Mouse (Mus musculus) liver, embryonic 12.5 days (tissue): Measurements from ENCODE around the gene H2al1g. TPM values are rescaled to one million over a fixed set of nuclear protein-coding genes. Genes with fewer than 3 reads are reported as not detected.
"Not testable (repeated sequence)": the region's sequence is repeated elsewhere in the genome, so short reads cannot be mapped to it uniquely, and the experiment has no call there.

ENCODE experiments used
- ATAC-seq: fragments of 200-750 bp; cut with Nextera tagmentation; 2 replicates; pipeline ENCODE4 v1.8.0; 2017; ENCODE audit warnings: moderate number of reproducible peaks, mild to moderate bottlenecking, moderate library complexity
- H3K27ac ChIP-seq: fragments of 300-500 bp; sonication (generic); 2 replicates; pipeline ENCODE4 v1.5.1; 2016; ENCODE audit warnings: mild to moderate bottlenecking
- H3K27me3 ChIP-seq: fragments of 300-500 bp; sonication (generic); replicated peaks from 2 replicates; pipeline ENCODE4 v1.6.1; 2016; ENCODE audit warnings: mild to moderate bottlenecking, moderate library complexity
- H3K36me3 ChIP-seq: fragments of 300-500 bp; sonication (generic); 2 replicates; pipeline ENCODE4 v1.6.1; 2016; ENCODE audit warnings: mild to moderate bottlenecking, moderate library complexity
- H3K4me1 ChIP-seq: fragments of 300-500 bp; sonication (generic); 2 replicates; pipeline ENCODE4 v1.6.1; 2016
- H3K4me2 ChIP-seq: fragments of 300-500 bp; sonication (generic); 2 replicates; pipeline ENCODE4 v1.6.1; 2016; ENCODE audit warnings: mild to moderate bottlenecking, moderate library complexity
- H3K4me3 ChIP-seq: fragments of 300-500 bp; sonication (generic); 2 replicates; pipeline ENCODE4 v1.5.1; 2016; ENCODE audit warnings: mild to moderate bottlenecking, moderate library complexity
- H3K9ac ChIP-seq: fragments of 300-500 bp; sonication (generic); 2 replicates; pipeline ENCODE4 v1.6.1; 2016; ENCODE audit warnings: mild to moderate bottlenecking, moderate library complexity
- H3K9me3 ChIP-seq: fragments of 300-500 bp; sonication (generic); replicated peaks from 2 replicates; pipeline ENCODE4 v1.6.1; 2016; ENCODE audit warnings: mild to moderate bottlenecking, moderate library complexity
- WGBS: fragments of 180-500 bp; shearing (Covaris S2); methylation state at CpG from one replicate; pipeline ENCODE4 v1.1.7; 2016; ENCODE audit not compliant: insufficient replicate concordance; 5-methylcytosine and 5-hydroxymethylcytosine counted together
- polyA plus RNA-seq: library from polyadenylated mRNA; unstranded; fragments of >200 nt; fragmentation: Nextera tagmentation; extraction: Ambion mirVana; gene quantifications from 2 replicates; pipeline ENCODE4 v1.2.1, GENCODE M21; 2016

H2al1g gene
- not detected in 2 replicates for polyA plus RNA-seq

- not testable (repeated sequence) for H3K9ac ChIP-seq, H3K4me1 ChIP-seq, H3K4me3 ChIP-seq, H3K36me3 ChIP-seq, ATAC-seq, H3K4me2 ChIP-seq, H3K27me3 ChIP-seq, H3K9me3 ChIP-seq, H3K27ac ChIP-seq
- no CpG with 5 or more reads among the region's 3 CpGs for WGBS
Measured at GRCm38 (mm10) chrX:11317956-11318355, at the start of gene H2al1g. Gene H2al1g (plus strand): TSS chrX:11318256.

- Histone ChIP-seq H3K4me3 (no peak overlapping the region), H3K9me3 (no peaks in the 10 kb centered on the region), H3K4me2 (no peak overlapping the region), H3K9ac (no peak overlapping the region), H3K27ac (no peak overlapping the region), H3K27me3 (0 out of 2 replicates have a peak, but pooled peaks cover 6% of the 10 kb centered on the region), H3K4me1 (no peaks in the 10 kb centered on the region), H3K36me3 (no peaks in the 10 kb centered on the region)
- ATAC-seq = no peak
- 79% methylated on average over 3 of the region's 3 CpGs for WGBS
Measured at GRCm38 (mm10) chrX:11269074-11269473, 49.0 kb upstream of the H2al1g start.

- 50% methylated on average over 3 of the region's 3 CpGs for WGBS
- H3K27ac ChIP-seq = no peak overlapping the region
- no peak for ATAC-seq
- no peak overlapping the region for H3K9ac ChIP-seq
- no peak overlapping the region for H3K4me2 ChIP-seq
- H3K36me3 ChIP-seq = no peaks in the 10 kb centered on the region
- H3K27me3 ChIP-seq = no peaks in the 10 kb centered on the region
- no peaks in the 10 kb centered on the region for H3K4me1 ChIP-seq
- no peaks in the 10 kb centered on the region for H3K9me3 ChIP-seq
- no peak overlapping the region for H3K4me3 ChIP-seq
Measured at GRCm38 (mm10) chrX:11273190-11273589, 44.9 kb upstream of the H2al1g start.

DNA sequence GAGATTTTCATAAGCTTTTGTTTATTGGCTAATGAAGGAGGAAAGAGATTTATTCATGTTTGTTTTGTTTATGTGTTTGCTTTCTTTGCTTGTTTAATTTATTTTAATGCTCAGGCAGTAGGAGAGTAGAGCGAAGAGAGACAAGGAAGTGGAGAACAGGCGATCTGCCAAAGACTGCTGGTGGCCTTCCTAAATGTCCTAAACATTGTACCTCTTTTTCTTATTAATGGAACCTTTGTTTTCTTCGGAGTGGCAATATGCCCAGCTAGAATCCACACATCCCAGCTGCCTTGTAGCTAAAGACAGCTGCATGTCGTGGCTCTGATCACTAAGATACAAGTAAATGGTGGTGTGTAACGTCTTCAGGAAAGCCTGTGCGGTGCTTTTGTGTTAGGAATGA is 41.0 kb upstream of the H2al1g start:
- H3K4me2 ChIP-seq = no peak overlapping the region
- no peak overlapping the region for H3K27ac ChIP-seq
- H3K36me3 ChIP-seq = no peaks in the 10 kb centered on the region
- no peak overlapping the region for H3K9ac ChIP-seq
- H3K9me3 ChIP-seq = no peaks in the 10 kb centered on the region
- no peaks in the 10 kb centered on the region for H3K27me3 ChIP-seq
- 66% methylated on average over 6 of the region's 6 CpGs for WGBS
- no peak overlapping the region for H3K4me3 ChIP-seq
- H3K4me1 ChIP-seq = no peaks in the 10 kb centered on the region
- ATAC-seq = no peak

GRCm38 (mm10) chrX:11280741-11281140 is 37.3 kb upstream of the H2al1g start:
- H3K27me3 ChIP-seq = no peaks in the 10 kb centered on the region
- 36% methylated on average over 2 of the region's 2 CpGs for WGBS
- no peak overlapping the region for H3K27ac ChIP-seq
- no peak overlapping the region for H3K9ac ChIP-seq
- no peak for ATAC-seq
- no peaks in the 10 kb centered on the region for H3K4me1 ChIP-seq
- no peak overlapping the region for H3K4me3 ChIP-seq
- H3K9me3 ChIP-seq = no peaks in the 10 kb centered on the region
- H3K36me3 ChIP-seq = no peaks in the 10 kb centered on the region
- H3K4me2 ChIP-seq = no peak overlapping the region

GRCm38 (mm10) chrX:11288306-11288882 is 29.7 kb upstream of the H2al1g start:
- H3K27ac ChIP-seq = no peak overlapping the region
- H3K4me1 ChIP-seq = no peaks in the 10 kb centered on the region
- no peak overlapping the region for H3K4me3 ChIP-seq
- ATAC-seq = no peak
- H3K9ac ChIP-seq = no peak overlapping the region
- H3K9me3 ChIP-seq = no peaks in the 10 kb centered on the region
- WGBS = 58% methylated on average over 14 of the region's 14 CpGs
- 0 out of 2 replicates have a peak, but pooled peaks cover 8% of the 10 kb centered on the region for H3K27me3 ChIP-seq
- no peak overlapping the region for H3K4me2 ChIP-seq
- H3K36me3 ChIP-seq = no peaks in the 10 kb centered on the region

DNA sequence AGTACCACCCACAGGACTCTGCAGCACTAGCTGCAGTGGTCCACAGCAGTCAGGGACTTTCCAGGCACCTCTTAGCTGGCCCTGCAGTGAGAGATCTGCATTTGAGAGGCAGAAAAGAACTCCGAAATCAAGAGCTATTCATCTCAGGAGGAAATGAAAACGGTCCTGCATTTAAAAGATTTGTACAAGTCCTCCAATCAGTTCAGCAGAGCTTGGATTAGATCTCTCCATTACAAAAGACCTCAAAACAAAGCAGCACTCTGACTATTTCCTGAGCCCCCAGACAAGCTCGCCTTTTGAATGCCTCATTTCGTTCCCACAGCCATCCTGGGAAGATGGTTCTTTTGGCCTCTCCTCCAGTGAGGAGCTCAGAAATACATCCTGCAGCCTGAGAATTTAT is 28.8 kb upstream of the H2al1g start:
- ATAC-seq = no peak
- no peak overlapping the region for H3K27ac ChIP-seq
- no peak overlapping the region for H3K4me3 ChIP-seq
- H3K9me3 ChIP-seq = no peaks in the 10 kb centered on the region
- no peak overlapping the region for H3K9ac ChIP-seq
- no peaks in the 10 kb centered on the region for H3K36me3 ChIP-seq
- H3K27me3 ChIP-seq = 0 out of 2 replicates have a peak, but pooled peaks cover 8% of the 10 kb centered on the region
- 57% methylated on average over 4 of the region's 4 CpGs for WGBS
- no peak overlapping the region for H3K4me2 ChIP-seq
- no peaks in the 10 kb centered on the region for H3K4me1 ChIP-seq

GRCm38 (mm10) chrX:11298957-11299356 is 19.1 kb upstream of the H2al1g start, which contains the start of gene H2al1a:
Gene H2al1a (plus strand): TSS chrX:11299257.
- H3K36me3 ChIP-seq, ATAC-seq, H3K27ac ChIP-seq, H3K9me3 ChIP-seq, H3K9ac ChIP-seq, H3K4me2 ChIP-seq, H3K27me3 ChIP-seq, H3K4me1 ChIP-seq, H3K4me3 ChIP-seq: not testable (repeated sequence)
- WGBS = no CpG with 5 or more reads among the region's 3 CpGs

DNA sequence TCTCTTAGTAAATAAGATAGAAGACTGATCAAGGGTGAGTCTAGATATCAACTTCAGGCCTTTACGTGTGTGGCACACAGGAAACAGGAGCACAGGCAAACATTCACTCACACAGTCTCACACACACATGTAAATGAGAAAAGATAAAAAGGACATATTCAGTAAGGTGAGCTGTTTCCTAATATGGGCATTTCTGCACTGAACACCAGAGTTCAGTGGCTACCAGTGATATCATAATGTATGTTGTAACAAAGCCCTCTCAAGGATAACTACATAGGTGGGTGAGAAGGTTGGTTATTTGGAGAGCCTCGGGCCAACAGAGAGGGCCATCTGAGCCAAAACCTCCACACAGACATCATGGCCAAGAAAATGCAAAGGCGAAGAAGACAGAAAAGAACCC is 15.9 kb upstream of the H2al1g start, which contains the start of gene H2al1b:
TSS of gene H2al1b (plus strand) at position 301 of the 400 bp plus-strand sequence.
- not testable (repeated sequence) for H3K36me3 ChIP-seq, ATAC-seq, H3K4me3 ChIP-seq, H3K9me3 ChIP-seq, H3K27ac ChIP-seq, H3K4me2 ChIP-seq, H3K4me1 ChIP-seq, H3K27me3 ChIP-seq, H3K9ac ChIP-seq
- 94% methylated on average over 1 of the region's 3 CpGs for WGBS

DNA sequence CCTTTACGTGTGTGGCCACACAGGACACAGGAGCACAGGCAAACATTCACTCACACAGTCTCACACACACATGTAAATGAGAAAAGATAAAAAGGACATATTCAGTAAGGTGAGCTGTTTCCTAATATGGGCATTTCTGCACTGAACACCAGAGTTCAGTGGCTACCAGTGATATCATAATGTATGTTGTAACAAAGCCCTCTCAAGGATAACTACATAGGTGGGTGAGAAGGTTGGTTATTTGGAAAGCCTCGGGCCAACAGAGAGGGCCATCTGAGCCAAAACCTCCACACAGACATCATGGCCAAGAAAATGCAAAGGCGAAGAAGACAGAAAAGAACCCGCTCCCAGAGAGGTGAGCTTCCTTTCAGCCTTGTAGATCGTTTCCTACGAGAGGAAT is 12.7 kb upstream of the H2al1g start, which contains the start of gene H2al1c:
TSS of gene H2al1c (plus strand) at position 301 of the 400 bp plus-strand sequence.
- 69% methylated on average over 2 of the region's 6 CpGs for WGBS
- H3K4me2 ChIP-seq, H3K9me3 ChIP-seq, H3K9ac ChIP-seq, H3K27me3 ChIP-seq, H3K4me3 ChIP-seq, H3K27ac ChIP-seq, ATAC-seq, H3K36me3 ChIP-seq, H3K4me1 ChIP-seq: not testable (repeated sequence)

- H3K4me3 ChIP-seq, H3K9ac ChIP-seq, H3K36me3 ChIP-seq, ATAC-seq, H3K27me3 ChIP-seq, H3K27ac ChIP-seq, H3K4me2 ChIP-seq, H3K9me3 ChIP-seq, H3K4me1 ChIP-seq: not testable (repeated sequence)
- WGBS = no CpG with 5 or more reads among the region's 6 CpGs
Measured at GRCm38 (mm10) chrX:11308524-11308923, 9.5 kb upstream of the H2al1g start, which contains the start of gene H2al1d. Gene H2al1d (plus strand): TSS chrX:11308824.

GRCm38 (mm10) chrX:11311634-11312033 is 6.4 kb upstream of the H2al1g start, which contains the start of gene H2al1e:
Gene H2al1e (plus strand): TSS chrX:11311934.
- H3K27ac ChIP-seq, H3K4me3 ChIP-seq, H3K4me1 ChIP-seq, H3K27me3 ChIP-seq, H3K9ac ChIP-seq, H3K9me3 ChIP-seq, H3K4me2 ChIP-seq, H3K36me3 ChIP-seq, ATAC-seq: not testable (repeated sequence)
- WGBS = no CpG with 5 or more reads among the region's 3 CpGs

DNA sequence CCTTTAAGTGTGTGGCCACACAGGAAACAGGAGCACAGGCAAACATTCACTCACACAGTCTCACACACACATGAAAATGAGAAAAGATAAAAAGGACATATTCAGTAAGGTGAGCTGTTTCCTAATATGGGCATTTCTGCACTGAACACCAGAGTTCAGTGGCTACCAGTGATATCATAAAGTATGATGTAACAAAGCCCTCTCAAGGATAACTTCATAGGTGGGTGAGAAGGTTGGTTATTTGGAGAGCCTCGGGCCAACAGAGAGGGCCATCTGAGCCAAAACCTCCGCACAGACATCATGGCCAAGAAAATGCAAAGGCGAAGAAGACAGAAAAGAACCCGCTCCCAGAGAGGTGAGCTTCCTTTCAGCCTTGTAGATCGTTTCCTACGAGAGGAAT is 3.2 kb upstream of the H2al1g start, which contains the start of gene H2al1f:
TSS of gene H2al1f (plus strand) at position 301 of the 400 bp plus-strand sequence.
- H3K9ac ChIP-seq, ATAC-seq, H3K27me3 ChIP-seq, H3K4me3 ChIP-seq, H3K27ac ChIP-seq, H3K4me1 ChIP-seq, H3K9me3 ChIP-seq, H3K4me2 ChIP-seq, H3K36me3 ChIP-seq: not testable (repeated sequence)
- no CpG with 5 or more reads among the region's 6 CpGs for WGBS
